Mouse (Mus musculus): Measurements from ENCODE around the gene Peg12.

Gene Peg12

GRCm38 (mm10) chr7:62463878-62464755, at the start of gene Peg12:
Peg12 (minus strand) TSS chr7:62464510.
- CTCF ChIA-PET: no interaction called here

GRCm38 (mm10) chr7:62486139-62486538, 21.8 kb upstream of the Peg12 start:
- CTCF ChIA-PET: no interaction called here

GRCm38 (mm10) chr7:62463007-62463877, 1.1 kb downstream of the Peg12 start:
- CTCF ChIA-PET: no interaction called here

GRCm38 (mm10) chr7:62462229-62463006, 1.9 kb downstream of the Peg12 start:
- CTCF ChIA-PET: no interaction called here

- CTCF ChIA-PET: no interaction called here
Observed at GRCm38 (mm10) chr7:62452353-62452752, 12.0 kb downstream of the Peg12 start.

- CTCF ChIA-PET: no interaction called here
Observed at GRCm38 (mm10) chr7:62445431-62446165, 18.7 kb downstream of the Peg12 start.

GRCm38 (mm10) chr7:62436394-62436793, 27.9 kb downstream of the Peg12 start:
- CTCF ChIA-PET: no interaction called here

GRCm38 (mm10) chr7:62433243-62433642, 31.1 kb downstream of the Peg12 start:
- CTCF ChIA-PET: no interaction called here

GRCm38 (mm10) chr7:62428337-62428736, 36.0 kb downstream of the Peg12 start:
- CTCF ChIA-PET: no interaction called here

GRCm38 (mm10) chr7:62423210-62423609, 41.1 kb downstream of the Peg12 start:
- CTCF ChIA-PET: no interaction called here

GRCm38 (mm10) chr7:62420566-62420965, 43.7 kb downstream of the Peg12 start:
- CTCF ChIA-PET: no interaction called here

GRCm38 (mm10) chr7:62419493-62420360, 44.6 kb downstream of the Peg12 start, which contains the start of gene Mkrn3:
Mkrn3 (minus strand) TSS chr7:62420139.
- CTCF ChIA-PET: no interaction called here

GRCm38 (mm10) chr7:62419105-62419492, 45.2 kb downstream of the Peg12 start:
- CTCF ChIA-PET: no interaction called here

GRCm38 (mm10) chr7:62418346-62418745, 46.0 kb downstream of the Peg12 start:
- CTCF ChIA-PET: no interaction called here

GRCm38 (mm10) chr7:62416173-62416572, 48.1 kb downstream of the Peg12 start:
- CTCF ChIA-PET: no interaction called here

GRCm38 (mm10) chr7:62415222-62415621, 49.1 kb downstream of the Peg12 start:
- CTCF ChIA-PET: no interaction called here
